Mouse (Mus musculus): ENCODE data around the gene Efcab1.

The Efcab1 gene

DNA sequence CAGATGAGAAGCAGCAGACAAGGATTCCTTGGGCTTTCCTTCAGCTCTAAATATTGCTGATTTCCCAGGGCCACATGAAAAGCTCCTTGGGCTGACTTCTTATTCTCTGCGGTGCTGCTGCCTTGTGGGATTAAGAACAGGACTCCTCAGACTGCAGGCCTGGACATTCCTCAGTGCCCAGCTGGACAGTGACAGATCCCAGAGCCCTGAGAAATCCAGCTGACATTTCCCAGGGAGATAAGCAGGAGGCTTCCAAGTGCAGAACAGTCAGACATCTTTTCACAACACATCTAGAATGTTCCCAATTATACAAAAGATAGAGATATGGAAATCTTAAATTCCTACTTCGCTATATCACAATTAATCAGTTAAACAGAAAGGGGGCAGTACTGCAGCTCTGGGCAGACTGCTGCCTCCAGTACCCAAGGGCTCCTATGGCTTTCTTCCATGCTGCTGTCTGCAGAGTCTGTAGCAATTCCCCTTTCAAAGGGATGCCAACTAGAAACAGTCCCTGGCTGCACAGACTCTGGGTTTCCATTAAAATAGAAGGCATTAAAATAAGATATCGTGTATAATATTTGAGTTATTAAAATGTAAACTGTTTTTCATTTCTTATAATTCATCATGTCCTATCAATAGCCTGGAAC, 86.2 kb downstream of the Efcab1 start:
- no peak for ATAC-seq (ENCODE audit: insufficient number of reproducible peaks, low FRiP score, low TSS enrichment)

DNA sequence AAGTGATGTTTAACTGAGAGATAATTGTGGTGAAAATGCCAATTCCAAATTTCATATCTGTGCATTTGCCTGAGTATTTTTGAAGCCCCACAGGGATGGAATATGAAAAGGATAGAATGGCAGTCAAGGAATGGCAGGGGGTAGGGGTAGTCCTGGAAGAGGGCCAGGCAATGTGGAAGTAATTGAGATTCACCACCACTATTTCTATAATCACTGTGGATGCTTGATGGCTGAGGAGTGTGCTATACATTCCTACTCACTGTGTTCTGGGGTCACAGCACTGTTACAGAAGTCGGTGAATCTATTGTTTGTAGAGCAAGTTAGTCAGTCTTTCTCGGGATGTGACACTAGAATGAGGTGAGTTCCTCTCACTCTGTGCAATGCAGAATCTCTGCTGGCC, 108.3 kb downstream of the Efcab1 start:
- ATAC-seq (ENCODE audit: insufficient number of reproducible peaks, low FRiP score, low TSS enrichment) = no peak
